21 mouse cellular contexts compared by ENCODE assay signal in the genomic region with DNA sequence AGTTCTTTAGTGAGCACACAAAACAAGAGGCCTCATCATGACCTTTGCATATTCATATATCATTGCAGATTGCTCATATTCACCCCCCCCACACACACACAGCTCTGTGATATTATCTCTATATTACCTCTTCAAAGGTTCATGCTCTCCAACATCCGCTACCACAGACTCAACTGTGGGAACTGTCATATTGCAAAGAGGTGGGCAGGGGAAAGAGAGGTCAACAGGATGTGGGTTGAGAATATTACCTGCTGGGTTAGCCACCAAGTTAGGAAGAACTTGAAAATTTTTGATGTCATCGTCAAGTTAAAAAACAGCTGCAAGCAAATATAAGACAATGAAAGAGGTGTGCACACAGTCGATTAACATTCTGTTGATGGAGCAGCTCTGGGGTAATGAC. TPM values are rescaled to one million over a fixed set of nuclear protein-coding genes. Genes with fewer than 3 reads are reported as not detected.
A peak's percentile ranks its signal among the peaks of the same experiment; 100 is the strongest.
DNase-seq lines count a peak whose midpoint lies in the region.
"Had no signal": no experiment of that assay in that cellular context is flagged by ENCODE, and none has a peak within 500 bp of the region (broad histone marks: within the 10 kb centered on the region; RNA-seq: fewer than 3 reads in every experiment).

No protein-coding gene starts in this region.

- DNase-seq in CD4-positive helper T cell, adult 2 months (ENCODE audit: low read depth, low spot score) = peak; percentile 90
- DNase-seq in CD8-positive naive resting alpha-beta T cell, adult 2 months (ENCODE audit: low read depth in 2 of 2, low spot score in 2 of 2) = peak; percentile 65 to 80
- peak; percentile 55 for DNase-seq in heart, adult 11 months
- peak; percentile 19 for DNase-seq in lung, postnatal 25 days (ENCODE audit: low spot score)
- DNase-seq in naive thymus-derived CD4-positive, alpha-beta T cell, adult 2 months (ENCODE audit: low read depth) = peak; percentile 77
- peak; percentile 35 for DNase-seq in spleen, adult 12 weeks (ENCODE audit: low spot score)
- peak; percentile 65 for DNase-seq in thymus, postnatal 0 days (ENCODE audit: low spot score)
- peak; percentile 19 to 26 for DNase-seq in thymus, postnatal 36 days

RNA-seq across cellular contexts. Expression of a gene that starts 4.5 kb away (rescaled TPM):
- polyA plus RNA-seq in thymus, postnatal 0 days (2015; fragmentation: Nextera tagmentation; extraction: Ambion mirVana) = 0.22 and 0.30 TPM in 2 replicates
- polyA plus RNA-seq: brain, embryonic 14.5 days; embryonic facial prominence, embryonic 10.5 days; embryonic facial prominence, embryonic 13.5 days; erythroblast, embryonic 14.5 days; forebrain, embryonic 12.5 days; forebrain, embryonic 15.5 days; G1E; heart, embryonic 10.5 days; heart, embryonic 13.5 days; hindbrain, embryonic 11.5 days; hindbrain, embryonic 14.5 days; hindbrain, postnatal 0 days; Patski had no signal

Comparison
In these comparisons a context has a peak if more than half of its experiments do, and no peak if none do; other contexts are left out.
1. Peak in every context shown above with its lines: DNase-seq.
2. DNase-seq: peak in every context shown above with its lines; median percentile 90 in CD4-positive helper T cell, adult 2 months; 77 in naive thymus-derived CD4-positive, alpha-beta T cell, adult 2 months; 72 in CD8-positive naive resting alpha-beta T cell, adult 2 months; 65 in thymus, postnatal 0 days; 55 in heart, adult 11 months; 35 in spleen, adult 12 weeks; 22 in thymus, postnatal 36 days; 19 in lung, postnatal 25 days.